Mouse (Mus musculus) brain, adult 10 weeks (tissue): Measurements from ENCODE around the gene Tceanc. TPM values are rescaled to one million over a fixed set of nuclear protein-coding genes. Genes with fewer than 3 reads are reported as not detected.

Experiments
- polyA plus RNA-seq: library from polyadenylated mRNA; stranded (reverse); fragments of 350-450 nt; fragmentation: Illumina TruSeq; extraction: RNeasy Lipid Tissue Mini Kit (QIAGEN cat#74804); gene quantifications from one replicate; pipeline ENCODE4 v1.2.3, GENCODE M21; 2015; ENCODE audit warnings: low read depth, low replicate concordance

Gene Tceanc
- 1.5 TPM for polyA plus RNA-seq

GRCm38 (mm10) chrX:166518345-166518744 is at the start of gene Tceanc:
Gene Tceanc (minus strand): TSS chrX:166518567.

GRCm38 (mm10) chrX:166479365-166479983 is 38.9 kb downstream of the Tceanc start, which contains the start of gene Rab9:
Gene Rab9 (minus strand): TSS chrX:166479867.

Other genes starting within 250 kb of the Tceanc start
- gene Trappc2, start 78.0 kb downstream of the Tceanc start, polyA plus RNA-seq, result 91.7 TPM
- 4.6 TPM for gene Ofd1, start 77.9 kb downstream of the Tceanc start, polyA plus RNA-seq
- 69.2 TPM for gene Rab9, start 38.7 kb downstream of the Tceanc start, polyA plus RNA-seq
- gene Egfl6, start 67.2 kb upstream of the Tceanc start, polyA plus RNA-seq, result 1.6 TPM